Mouse (Mus musculus) brain, embryonic 14.5 days (tissue): ENCODE results near the gene Lrrc61. TPM values are rescaled to one million over a fixed set of nuclear protein-coding genes. Genes with fewer than 3 reads are reported as not detected.

Experiments used
- DNase-seq: peaks from one replicate; pipeline ENCODE4 v3.0.0-alpha.2; 2011; ENCODE audit warnings: low read depth
- CTCF ChIP-seq: fragments of 200-500 bp; IDR thresholded peaks from 2 replicates; pipeline ENCODE4 v1.5.1; 2012; ENCODE audit warnings: inconsistent platforms, mild to moderate bottlenecking, moderate library complexity, borderline replicate concordance; ENCODE audit not compliant: insufficient read depth, insufficient read length; ENCODE audit errors: extremely low read depth
- POLR2A ChIP-seq: fragments of 200-500 bp; IDR thresholded peaks from 2 replicates; pipeline ENCODE4 v1.6.1; 2012; ENCODE audit warnings: mild to moderate bottlenecking, inconsistent platforms, borderline replicate concordance; ENCODE audit not compliant: poor library complexity, insufficient read depth, insufficient read length, severe bottlenecking; ENCODE audit errors: extremely low read depth
- polyA plus RNA-seq: library from polyadenylated mRNA; depleted of rRNA; stranded (reverse); fragments of >200 nt; gene quantifications from 2 replicates; pipeline ENCODE4 v1.2.3, GENCODE M21; 2012; rRNA removed

Gene Lrrc61
- polyA plus RNA-seq, 1 experiment, result 35.6 TPM

GRCm38 (mm10) chr6:48602080-48602741, 47.6 kb downstream of the Lrrc61 start:
- TF ChIP-seq POLR2A (no peak; the same call in 1 of the 2 replicates), CTCF (no peak)

GRCm38 (mm10) chr6:48608124-48608523, 53.5 kb downstream of the Lrrc61 start:
- no peak for DNase-seq
- no peak for TF ChIP-seq POLR2A
- no peak for TF ChIP-seq CTCF

More at GRCm38 (mm10) chr6:48602080-48602741, 47.6 kb downstream of the Lrrc61 start:
- DNase-seq, result peak; percentile 70

GRCm38 (mm10) chr6:48609512-48609911, 54.9 kb downstream of the Lrrc61 start:
- no peak for DNase-seq
- TF ChIP-seq POLR2A (no peak), CTCF (no peak)

- no peak for TF ChIP-seq POLR2A
- no peak for TF ChIP-seq CTCF
- DNase-seq, result no peak
Measured at GRCm38 (mm10) chr6:48610657-48611056, 56.1 kb downstream of the Lrrc61 start.

- DNase-seq, result no peak
- no peak for TF ChIP-seq CTCF
- no peak for TF ChIP-seq POLR2A
Measured at GRCm38 (mm10) chr6:48613464-48613863, 58.9 kb downstream of the Lrrc61 start.

- DNase-seq, result no peak
- no peak for TF ChIP-seq POLR2A
- TF ChIP-seq CTCF, result no peak
Measured at GRCm38 (mm10) chr6:48614756-48615155, 60.2 kb downstream of the Lrrc61 start.

GRCm38 (mm10) chr6:48620031-48620430, 65.4 kb downstream of the Lrrc61 start:
- DNase-seq, result no peak
- TF ChIP-seq CTCF (no peak), POLR2A (no peak)

Other genes with a start within 250 kb of the Lrrc61 start
- 48.0 and 52.3 TPM in 2 replicates for gene Krba1, start 159.2 kb upstream of the Lrrc61 start, polyA plus RNA-seq
- gene Zfp467, start 109.0 kb upstream of the Lrrc61 start, polyA plus RNA-seq, result 33.5 and 37.0 TPM in 2 replicates
- 1.3 and 1.7 TPM in 2 replicates for gene Sspo, start 106.6 kb upstream of the Lrrc61 start, polyA plus RNA-seq
- 220 and 228 TPM in 2 replicates for gene Atp6v0e2, start 17.2 kb upstream of the Lrrc61 start, polyA plus RNA-seq
- gene Rarres2, start 18.0 kb downstream of the Lrrc61 start, polyA plus RNA-seq, result 2.8 and 3.1 TPM in 2 replicates
- gene Gm45021, start 34.8 kb downstream of the Lrrc61 start, polyA plus RNA-seq, result not detected in 2 replicates
- gene Repin1, start 39.1 kb downstream of the Lrrc61 start, polyA plus RNA-seq, result 60.0 and 69.2 TPM in 2 replicates
- gene Gm44965, start 39.1 kb downstream of the Lrrc61 start, polyA plus RNA-seq, result not detected in 2 replicates
- gene Zfp775, start 47.3 kb downstream of the Lrrc61 start, polyA plus RNA-seq, result 14.6 and 15.0 TPM in 2 replicates
- 11.0 and 14.0 TPM in 2 replicates for gene AI854703, start 72.0 kb downstream of the Lrrc61 start, polyA plus RNA-seq
- gene Gimap8, start 92.4 kb downstream of the Lrrc61 start, polyA plus RNA-seq, result 0.81 and 1.6 TPM in 2 replicates
- 1.6 and 1.7 TPM in 2 replicates for gene Gimap9, start 121.3 kb downstream of the Lrrc61 start, polyA plus RNA-seq
- 1.2 and 1.6 TPM in 2 replicates for gene Gimap4, start 129.8 kb downstream of the Lrrc61 start, polyA plus RNA-seq
- gene Gimap6, start 153.4 kb downstream of the Lrrc61 start, polyA plus RNA-seq, result 3.5 and 5.2 TPM in 2 replicates
- 0.40 TPM in 1 of 2 replicates, not detected in the other for gene Gm28053, start 163.8 kb downstream of the Lrrc61 start, polyA plus RNA-seq
- gene Gimap7, start 163.8 kb downstream of the Lrrc61 start, polyA plus RNA-seq, result not detected in 2 replicates
- 1.0 and 2.2 TPM in 2 replicates for gene Gimap1, start 184.3 kb downstream of the Lrrc61 start, polyA plus RNA-seq
- gene Gimap5, start 191.4 kb downstream of the Lrrc61 start, polyA plus RNA-seq, result 0.87 and 1.2 TPM in 2 replicates
- gene Gimap3, start 216.1 kb downstream of the Lrrc61 start, polyA plus RNA-seq, result not detected in 2 replicates